Mouse (Mus musculus) kidney, postnatal 36 days (tissue): ENCODE measurements at regions not wholly inside any gene's neighbourhood (a gene's known extent, or its start where the extent isn't known, plus 50 kb on each side); places are given as distances from the start of the nearest gene placed in this dataset.
"Not testable (repeated sequence)": the region's sequence is repeated elsewhere in the genome, so short reads cannot be mapped to it uniquely, and the experiment has no call there.

Experiments used
- DNase-seq, 2 experiments: peaks; one replicate each; pipeline ENCODE4 v3.0.0; 2021 to 2022; ENCODE audit warnings: mixed read lengths in 2 of 2

DNA sequence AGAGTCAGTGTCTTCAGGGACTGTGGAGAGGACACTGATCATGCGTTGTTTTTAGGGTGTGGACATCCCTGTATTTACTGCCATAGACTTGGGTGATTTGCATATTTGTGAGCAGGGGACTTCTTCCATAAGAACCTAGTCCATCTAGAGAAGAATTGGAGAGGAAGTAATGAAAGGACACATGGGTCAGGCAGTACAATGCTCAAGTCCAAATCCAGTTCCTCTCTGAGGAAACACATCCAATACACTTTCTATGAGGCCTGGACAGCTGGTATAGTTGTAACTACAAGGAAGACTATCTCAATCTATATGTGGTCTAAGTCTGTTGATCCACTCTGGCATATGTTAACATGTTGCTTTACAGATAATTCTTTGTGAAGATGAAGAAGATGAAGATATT lies 734.9 kb upstream of the Zfp386 start:
- not testable (repeated sequence) for DNase-seq

DNA sequence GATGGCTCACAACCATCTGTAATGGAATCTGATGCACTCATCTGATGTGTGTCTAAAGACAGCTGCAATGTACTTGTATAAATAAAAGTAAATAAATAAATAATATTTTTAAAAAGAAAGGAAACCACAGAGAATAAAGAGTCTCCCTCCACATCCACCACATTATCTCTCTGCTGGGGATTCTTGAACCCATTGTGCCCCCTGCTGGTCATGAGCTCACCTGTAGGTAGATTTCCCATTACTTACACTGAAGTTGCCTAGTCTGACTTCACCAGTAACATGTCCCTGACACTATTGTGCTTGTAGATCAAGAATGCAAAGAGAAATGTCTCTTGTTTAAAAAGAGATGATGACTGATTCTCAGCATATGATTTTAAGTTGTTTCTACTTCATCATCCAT lies 726.9 kb upstream of the Zfp386 start:
- DNase-seq: peak in 1 of 2 experiments; percentile 13

DNA sequence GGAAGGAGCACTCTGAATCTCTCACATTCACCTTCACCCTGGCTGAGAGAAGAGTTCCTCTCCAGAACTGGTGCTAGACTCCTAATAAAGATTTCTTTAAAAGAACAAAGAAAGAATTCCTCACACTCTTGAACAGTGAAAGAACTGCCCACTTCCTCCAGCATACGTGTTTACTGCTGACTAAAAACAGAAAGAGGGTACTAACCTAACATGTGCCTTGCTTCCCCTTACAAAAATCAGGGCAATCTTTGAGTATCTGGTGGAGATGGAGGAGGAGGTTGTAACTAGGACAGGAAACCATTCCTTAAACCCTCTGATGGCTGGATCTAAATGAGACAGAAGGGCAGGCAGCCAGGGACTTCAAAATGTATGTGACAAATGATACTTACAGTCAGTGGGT lies 719.1 kb upstream of the Zfp386 start:
- no peak for DNase-seq

DNA sequence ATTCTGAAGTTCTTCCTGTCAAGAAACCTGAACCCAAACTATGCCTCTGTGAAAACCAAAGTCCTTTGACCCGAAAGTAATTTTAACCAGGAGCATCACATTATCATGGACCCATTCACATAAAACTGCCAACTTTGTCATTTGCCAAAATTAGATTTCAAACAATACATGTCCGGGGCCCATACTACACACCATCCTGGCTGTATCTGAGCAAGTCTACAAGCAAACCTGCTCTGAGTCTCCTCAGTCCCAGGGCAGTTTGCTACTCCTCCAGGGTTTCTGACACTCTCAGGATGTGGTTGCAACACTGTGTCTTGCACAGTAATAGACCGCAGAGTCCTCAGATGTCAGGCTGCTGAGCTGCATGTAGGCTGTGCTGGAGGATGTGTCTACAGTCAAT lies 712.8 kb upstream of the Zfp386 start:
- DNase-seq: not testable (repeated sequence)

DNA sequence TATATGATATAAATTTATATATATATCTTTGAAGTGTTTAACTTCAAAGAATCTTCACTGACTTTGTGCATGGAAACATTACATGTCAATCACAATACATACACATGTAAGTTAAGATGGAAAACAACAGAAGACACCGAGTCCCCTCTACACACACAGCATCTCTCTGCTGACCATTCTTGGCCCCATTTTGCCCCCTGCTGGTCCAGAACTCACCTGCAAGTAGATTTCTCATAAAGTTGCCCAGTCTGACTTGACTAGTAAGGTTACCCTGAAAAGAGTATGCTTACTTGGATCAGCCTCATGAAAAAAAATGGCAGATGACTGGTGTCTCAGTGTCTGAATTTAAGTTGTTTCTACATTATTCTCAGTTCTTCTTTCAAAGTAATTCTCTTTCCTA lies 710.9 kb upstream of the Zfp386 start:
- no peak for DNase-seq

DNA sequence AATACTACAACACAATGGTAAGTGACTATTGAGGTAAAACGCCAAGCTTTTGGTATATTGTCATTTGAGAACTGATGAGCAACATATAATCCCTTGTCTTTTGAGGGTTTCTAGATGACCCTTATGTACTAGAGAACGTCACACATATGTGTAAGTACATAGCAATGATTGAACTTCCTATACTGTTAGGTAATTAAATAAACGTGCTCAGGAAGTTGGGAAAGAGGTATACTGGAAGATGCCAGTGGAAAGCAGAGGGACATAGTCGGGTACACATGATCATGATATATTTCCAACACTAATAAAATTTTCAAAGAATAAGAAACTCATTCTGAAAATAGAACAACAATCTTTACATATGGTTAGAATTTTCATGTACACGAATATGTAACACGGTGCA lies 701.4 kb upstream of the Zfp386 start:
- DNase-seq: not testable (repeated sequence)

DNA sequence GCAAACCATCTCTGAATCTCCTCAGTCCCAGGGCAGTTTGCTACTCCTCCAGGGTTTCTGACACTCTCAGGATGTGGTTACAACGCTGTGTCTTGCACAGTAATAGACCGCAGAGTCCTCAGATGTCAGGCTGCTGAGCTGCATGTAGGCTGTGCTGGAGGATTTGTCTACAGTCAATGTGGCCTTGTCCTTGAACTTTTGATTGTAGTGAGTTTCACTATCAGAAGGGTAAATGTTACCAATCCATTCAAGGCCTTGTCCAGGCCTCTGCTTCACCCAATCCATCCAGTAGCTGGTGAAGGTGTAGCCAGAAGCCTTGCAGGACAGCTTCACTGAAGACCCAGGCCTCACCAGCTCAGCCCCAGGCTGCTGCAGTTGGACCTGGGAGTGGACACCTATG lies 688.5 kb upstream of the Zfp386 start:
- not testable (repeated sequence) for DNase-seq

DNA sequence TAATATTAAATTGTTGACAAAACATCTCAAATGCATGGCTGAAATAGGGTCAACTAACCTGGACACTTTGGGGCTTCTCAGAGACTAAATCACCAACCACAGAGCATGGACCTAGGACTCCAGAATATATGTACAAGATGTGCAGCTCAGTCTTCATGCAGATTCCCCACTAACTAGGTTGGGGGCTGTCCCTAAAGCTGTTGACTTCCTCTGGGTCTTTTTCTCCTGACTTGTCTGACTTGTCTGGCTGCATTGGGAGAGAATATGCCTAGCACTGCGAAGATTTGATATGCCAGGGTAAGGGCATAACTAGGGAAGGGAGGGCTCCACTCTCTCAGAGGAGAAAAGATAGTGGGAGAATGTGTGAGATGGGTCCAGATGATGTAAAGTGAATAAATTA lies 681.9 kb upstream of the Zfp386 start:
- not testable (repeated sequence) for DNase-seq

DNA sequence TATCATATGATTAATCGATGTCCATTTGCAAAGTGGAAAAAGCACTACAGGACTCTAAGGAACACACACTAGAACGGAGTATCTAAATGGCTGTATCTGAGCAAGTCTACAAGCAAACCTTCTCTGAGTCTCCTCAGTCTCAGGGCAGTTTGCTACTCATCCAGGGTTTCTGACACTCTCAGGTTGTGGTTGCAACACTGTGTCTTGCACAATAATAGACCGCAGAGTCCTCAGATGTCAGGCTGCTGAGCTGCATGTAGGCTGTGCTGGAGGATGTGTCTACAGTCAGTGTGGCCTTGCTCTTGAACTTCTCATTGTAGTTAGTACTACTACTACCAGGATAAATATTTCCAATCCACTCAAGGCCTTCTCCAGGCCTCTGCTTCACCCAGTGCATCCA lies 675.7 kb upstream of the Zfp386 start:
- DNase-seq: not testable (repeated sequence)

DNA sequence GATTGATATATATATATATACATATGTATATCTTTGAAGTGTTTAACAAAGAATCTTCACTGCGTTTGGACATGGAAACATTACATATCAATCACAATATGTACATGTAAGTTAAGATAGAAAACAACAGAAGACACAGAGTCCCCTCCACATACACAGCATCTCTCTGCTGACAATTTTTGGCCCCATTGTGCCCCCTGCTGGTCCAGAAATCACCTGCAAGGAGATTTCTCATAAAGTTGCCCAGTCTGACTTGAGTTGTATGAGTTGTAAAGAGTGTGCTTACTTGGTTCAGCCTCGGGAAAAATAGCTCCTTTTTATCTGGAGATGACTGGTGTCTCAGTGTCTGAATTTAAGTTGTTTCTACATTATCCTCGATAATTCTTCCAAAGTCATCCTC lies 674.5 kb upstream of the Zfp386 start:
- not testable (repeated sequence) for DNase-seq

DNA sequence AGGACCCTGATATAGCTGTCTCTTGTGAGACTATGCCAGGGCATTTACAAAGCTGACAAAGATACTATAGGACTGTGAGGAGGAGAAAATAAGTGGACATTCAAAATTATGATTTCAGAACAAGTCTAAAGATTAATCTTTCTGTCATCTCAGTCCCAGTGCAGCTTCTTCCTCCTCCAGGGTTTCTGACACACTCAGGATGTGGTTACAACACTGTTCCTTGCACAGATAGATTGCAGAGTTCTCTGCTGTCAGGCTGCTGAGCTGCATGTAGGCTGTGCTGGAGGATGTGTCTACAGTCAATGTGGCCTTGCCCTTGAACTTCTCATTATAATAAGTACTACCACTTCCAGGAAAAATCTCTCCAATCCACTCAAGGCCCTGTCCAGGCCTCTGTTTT lies 661.0 kb upstream of the Zfp386 start:
- not testable (repeated sequence) for DNase-seq

DNA sequence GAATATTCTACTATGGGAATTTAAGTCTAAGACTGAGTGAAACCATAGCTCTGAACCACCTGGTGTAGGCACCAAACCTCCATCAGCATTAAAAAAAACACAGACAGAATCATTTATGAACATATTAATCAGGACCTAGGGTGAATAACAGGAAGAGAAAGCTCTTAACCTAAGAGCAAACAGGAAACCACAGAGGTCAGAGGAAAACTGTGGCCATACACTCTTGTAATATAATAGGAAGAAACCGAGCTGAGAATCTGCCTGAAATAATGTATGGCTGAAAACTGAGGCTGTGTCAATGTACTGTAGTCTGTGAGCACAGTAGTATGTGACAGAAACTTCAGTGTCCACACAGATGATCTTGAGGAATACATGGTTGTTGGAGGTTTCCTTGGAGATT lies 643.4 kb upstream of the Zfp386 start:
- no peak for DNase-seq

DNA sequence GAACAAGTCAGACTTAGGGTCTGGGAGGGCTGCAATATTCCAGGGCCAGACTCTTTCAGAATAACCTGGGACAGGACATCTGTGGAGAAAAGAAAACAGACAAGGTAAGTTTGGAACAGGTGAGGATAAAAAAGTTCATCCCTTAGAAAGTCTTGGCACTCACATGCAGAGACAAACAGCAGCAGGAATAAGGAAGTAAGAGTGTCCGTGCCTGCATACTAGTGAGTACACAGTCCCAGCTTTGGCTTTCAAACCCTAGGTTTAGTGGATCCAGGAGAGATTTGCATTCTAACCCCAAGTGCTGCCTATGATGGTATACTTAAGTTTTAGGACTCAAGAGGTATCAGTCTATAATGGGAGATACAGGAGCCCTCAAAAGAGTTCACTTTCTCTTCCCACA lies 642.9 kb upstream of the Zfp386 start:
- no peak for DNase-seq

DNA sequence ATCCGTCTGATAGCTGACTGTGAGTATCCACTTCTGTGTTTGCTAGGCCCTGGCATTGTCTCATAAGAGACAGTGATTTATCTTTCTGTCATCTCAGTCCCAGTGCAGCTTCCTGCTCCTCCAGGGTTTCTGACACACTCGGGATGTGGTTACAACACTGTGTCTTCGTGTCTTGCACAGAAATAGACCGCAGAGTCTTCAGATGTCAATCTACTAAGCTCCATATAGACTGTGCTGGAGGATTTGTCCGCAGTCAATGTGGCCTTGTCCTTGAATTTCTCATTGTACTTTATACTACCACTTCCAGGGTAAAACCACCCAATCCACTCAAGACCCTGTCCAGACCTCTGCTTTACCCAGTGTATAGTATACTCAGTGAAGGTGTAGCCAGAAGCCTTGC lies 601.3 kb upstream of the Zfp386 start:
- DNase-seq: not testable (repeated sequence)

DNA sequence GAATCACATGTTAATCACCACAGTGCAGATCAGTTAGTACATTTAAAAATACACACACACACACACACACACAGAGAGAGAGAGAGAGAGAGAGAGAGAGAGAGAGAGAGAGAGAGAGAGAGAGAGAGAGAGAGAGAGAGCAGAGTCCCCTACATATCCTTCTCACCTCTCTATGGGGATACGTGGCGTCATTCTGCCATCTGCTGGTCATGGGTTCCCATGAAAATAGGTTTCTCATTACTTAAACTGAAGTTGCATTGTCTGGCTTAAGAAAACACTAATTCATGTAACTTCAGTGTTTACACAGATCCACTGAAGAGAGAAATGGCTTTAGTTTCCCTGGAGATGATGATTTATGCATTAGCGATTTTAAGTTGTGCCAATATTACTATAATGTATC lies 594.9 kb upstream of the Zfp386 start:
- not testable (repeated sequence) for DNase-seq

DNA sequence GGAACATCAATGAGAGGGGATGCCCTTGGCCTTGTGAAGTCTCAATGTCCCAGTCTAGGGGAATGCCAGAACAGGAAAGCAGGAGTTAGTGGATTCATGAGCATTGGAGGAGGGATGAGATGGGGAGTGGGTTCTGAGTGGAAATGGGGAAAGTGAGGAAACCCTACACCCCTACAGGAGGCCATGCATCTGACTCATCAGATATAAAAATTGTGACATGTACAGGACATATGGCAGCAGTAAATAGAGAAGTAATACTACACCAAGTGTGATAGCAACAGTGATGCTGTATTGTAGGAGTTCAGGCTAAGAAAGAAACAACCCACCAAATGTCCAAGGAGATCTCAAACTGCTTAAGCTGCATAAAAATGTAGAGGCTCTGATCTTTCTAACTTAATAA lies 582.7 kb upstream of the Zfp386 start:
- not testable (repeated sequence) for DNase-seq

DNA sequence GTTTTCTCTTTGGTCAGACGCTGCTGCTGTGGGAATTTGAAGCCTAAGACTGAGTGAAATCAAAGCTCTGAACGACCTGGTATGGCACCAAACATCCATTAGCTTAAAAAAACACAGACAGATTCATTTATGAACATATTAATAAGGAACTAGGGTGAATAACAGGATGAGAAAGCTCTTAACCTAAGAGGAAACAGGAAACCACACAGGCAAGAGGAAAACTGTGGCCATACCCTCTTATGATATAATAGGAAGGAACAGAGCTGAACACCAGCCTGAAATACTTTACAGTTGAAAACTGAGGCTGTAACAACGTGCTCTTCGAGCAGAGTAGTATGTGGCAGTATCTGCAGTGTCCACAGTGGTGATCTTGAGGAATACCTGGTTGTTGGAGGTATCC lies 579.5 kb upstream of the Zfp386 start:
- not testable (repeated sequence) for DNase-seq

DNA sequence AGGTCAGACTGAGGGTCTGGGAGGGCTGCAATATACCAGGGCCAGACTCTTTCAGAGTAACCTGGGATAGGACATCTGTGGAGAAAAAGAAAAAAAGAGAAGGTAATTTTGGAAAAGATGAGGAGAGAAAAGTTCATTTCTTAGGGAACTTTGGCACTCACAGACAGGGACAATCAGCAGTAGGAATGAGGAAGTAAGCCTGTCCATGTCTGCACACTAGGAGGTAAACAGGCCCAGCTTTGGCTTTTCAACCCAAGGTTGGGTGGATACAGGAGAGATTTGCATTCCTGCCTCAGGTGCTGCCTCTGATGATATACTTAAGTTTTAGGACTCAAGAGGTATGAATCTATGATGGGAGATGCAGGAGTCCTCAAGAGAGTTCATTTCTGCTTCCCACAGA lies 579.0 kb upstream of the Zfp386 start:
- not testable (repeated sequence) for DNase-seq

DNA sequence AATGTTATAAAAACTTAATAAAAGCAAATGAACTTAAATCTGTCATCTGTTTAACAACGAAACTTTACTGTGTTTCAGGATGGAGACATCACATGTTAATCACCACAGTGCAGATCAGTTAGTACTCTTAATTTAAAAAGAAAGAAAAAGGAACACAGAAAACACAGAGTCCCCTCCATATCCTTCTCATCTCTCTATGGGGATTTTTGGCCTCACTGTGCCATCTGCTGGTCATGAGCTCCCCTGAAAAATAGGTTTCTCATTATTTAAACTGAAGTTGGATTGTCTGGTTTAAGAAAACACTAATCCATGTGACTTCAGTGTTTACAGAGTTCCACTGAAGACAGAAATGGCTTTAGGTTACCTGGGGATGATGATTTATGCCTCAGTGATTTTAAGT lies 548.7 kb upstream of the Zfp386 start:
- no peak for DNase-seq

DNA sequence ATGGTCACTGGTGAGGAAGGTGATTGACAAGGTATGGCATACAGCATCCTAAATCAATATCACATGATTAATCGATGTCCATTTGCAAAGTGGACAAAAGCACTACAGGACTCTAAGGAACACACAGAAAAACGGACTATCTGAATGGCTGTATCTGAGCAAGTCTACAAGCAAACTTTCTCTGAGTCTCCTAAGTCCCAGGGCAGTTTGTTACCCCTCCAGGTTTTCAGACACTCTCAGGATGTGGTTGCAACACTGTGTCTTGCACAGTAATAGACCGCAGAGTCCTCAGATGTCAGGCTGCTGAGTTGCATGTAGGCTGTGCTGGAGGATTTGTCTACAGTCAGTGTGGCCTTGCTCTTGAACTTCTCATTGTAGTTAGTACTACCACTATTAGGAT lies 540.2 kb upstream of the Zfp386 start:
- not testable (repeated sequence) for DNase-seq

DNA sequence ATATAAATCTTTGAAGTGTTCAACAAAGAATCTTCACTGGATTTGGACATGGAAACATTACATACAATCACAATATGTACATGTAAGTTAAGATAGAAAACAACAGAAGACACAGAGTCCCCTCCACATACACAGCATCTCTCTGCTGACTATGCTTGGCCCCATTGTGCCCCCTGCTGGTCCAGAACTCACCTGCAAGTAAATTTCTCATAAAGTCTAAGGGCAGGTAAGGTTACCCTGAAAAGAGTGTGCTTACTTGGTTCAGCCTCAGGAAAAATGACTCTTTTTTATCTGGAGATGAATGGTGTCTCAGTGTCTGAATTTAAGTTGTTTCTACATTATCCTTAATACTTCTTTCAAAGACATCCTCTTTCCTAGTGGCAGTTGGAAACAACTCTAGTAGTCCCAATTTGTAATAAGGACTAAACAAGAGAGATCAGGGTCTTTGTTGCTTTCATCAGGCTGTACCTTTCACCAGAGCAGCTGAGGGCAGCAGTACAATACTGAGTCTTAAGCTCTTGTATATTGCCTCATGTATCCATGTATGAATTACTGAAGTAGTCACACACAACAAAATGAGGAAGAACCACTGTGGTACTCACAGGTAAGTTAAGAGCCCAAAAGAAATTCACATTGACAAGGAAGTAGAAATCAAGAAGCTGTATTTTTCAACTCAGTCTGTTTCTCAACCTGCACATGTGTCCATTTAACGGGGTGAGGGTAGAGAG lies 538.7 kb upstream of the Zfp386 start:
- DNase-seq: not testable (repeated sequence)

DNA sequence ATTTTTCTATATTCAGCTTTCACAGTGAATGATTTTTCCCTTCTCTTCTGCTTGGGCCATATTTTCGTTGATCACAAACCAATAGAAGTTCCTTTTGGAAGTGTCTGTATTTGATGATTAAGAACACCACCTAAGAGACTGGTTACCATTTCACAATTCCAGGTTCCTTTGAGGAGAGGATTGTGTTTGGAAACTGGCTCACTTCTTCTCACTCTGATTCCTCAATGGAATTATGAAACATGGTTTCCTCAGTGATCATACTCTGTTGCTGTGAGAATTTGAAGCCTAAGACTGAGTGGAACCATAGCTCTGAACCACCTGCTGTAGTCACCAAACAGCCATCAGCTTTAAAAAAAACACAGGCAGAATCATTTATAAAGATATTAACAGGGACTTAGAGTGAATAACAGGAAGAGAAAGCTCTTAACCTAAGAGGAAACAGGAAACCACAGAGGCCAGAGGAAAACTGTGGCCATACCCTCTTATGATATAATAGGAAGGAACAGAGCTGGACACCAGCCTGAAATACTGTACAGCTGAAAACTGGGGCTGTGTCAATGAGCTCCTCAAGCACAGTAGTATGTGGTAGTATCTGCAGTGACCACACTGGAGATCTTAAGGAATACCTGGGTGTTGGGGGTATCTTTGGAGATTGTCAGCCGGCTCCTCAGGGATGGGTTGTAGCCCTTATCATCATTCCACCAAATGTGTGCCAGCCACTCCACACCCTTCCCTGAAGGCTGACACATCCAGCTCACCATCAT lies 528.6 kb upstream of the Zfp386 start:
- not testable (repeated sequence) for DNase-seq

DNA sequence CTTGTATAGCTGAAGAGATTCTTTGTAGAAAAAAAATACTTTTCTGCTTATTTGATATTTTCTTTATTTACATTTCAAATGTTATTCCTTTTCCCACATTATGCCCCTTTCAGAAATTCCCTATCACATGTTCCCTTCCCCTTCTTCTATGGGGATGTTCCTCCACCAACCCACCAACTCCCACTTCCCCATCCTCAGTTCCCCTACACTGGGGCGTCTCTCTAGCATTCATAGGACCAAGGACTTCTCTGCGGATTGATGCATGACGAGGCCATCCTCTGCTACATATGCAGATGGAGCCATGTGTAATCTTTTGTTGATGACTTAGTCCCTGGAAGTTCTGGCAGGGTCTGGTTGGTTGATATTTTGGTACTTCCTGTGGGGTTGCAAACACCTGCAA lies 520.5 kb upstream of the Zfp386 start:
- no peak for DNase-seq

DNA sequence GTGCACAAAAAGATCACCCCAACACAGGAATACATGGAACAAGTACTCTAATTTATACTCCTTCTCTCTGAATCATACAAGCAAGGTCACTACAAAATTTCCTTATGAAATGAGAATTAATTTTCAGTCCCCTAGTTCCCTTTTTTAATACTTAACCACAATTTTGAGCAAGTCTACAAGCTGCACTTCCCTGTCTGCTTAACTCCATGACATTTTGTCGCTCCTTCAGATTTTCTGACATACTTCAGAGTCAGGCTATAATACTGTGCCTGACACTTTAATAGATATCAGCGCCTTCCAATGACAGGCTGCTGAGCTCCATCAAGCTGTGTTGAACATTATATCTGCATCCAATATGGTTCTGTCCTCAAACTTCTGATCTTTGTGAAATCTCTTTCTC lies 505.0 kb upstream of the Zfp386 start:
- DNase-seq: no peak
